In genomic region chr8:106210035-106210731, GRCm38 (mm10) we compare ENCODE assay signal across 8 mouse cellular contexts. TPM values are rescaled to one million over a fixed set of nuclear protein-coding genes. Genes with fewer than 3 reads are reported as not detected.
A peak's percentile ranks its signal among the peaks of the same experiment; 100 is the strongest.
DNase-seq lines count a peak whose midpoint lies in the region; ATAC-seq and TF ChIP-seq lines count a peak whose summit lies in the region.

No protein-coding gene starts in this region.

- ATAC-seq in heart, embryonic 12.5 days (ENCODE audit: insufficient number of reproducible peaks, low FRiP score): peak; percentile 56
- peak; percentile 72 for ATAC-seq in forebrain, postnatal 0 days
- ATAC-seq in limb, embryonic 14.5 days (ENCODE audit: low FRiP score, low read depth): peak; percentile 44
- peak; percentile 75 for ATAC-seq in midbrain, embryonic 16.5 days

- no peak for TF ChIP-seq POLR2A in limb, embryonic 14.5 days (IDR thresholded peaks at IDR 0.05; ENCODE audit: borderline replicate concordance, extremely low read depth, insufficient read depth, insufficient read length)

- intact Hi-C loops in heart, postnatal 36 days (cut with DNase I): loop anchor here (2.0 to 5.0 kb wide), 3 partner anchors 41 to 192 kb away; partner anchors contain the start of gene Slc7a6

- H3K27me3 ChIP-seq in heart, embryonic 12.5 days (replicated peaks): no peaks in the 10 kb centered on the region
- H3K27me3 ChIP-seq in forebrain, postnatal 0 days (ENCODE audit: insufficient read depth, low read length): no peaks in the 10 kb centered on the region
- no peaks in the 10 kb centered on the region for H3K27me3 ChIP-seq in limb, embryonic 14.5 days (ENCODE audit: control insufficient read depth, insufficient read depth, low read length)
- H3K27me3 ChIP-seq in midbrain, embryonic 16.5 days (ENCODE audit: control insufficient read depth, insufficient read depth, low read depth, low read length): no peaks in the 10 kb centered on the region

- DNase-seq in heart, postnatal 36 days: no peak
- peak; percentile 40 for DNase-seq in CD4-positive, CD25-positive, alpha-beta regulatory T cell, adult 2 months (ENCODE audit: low read depth, low spot score)
- DNase-seq in forebrain, postnatal 0 days: no peak
- no peak for DNase-seq in limb, embryonic 14.5 days (ENCODE audit: low spot score)
- no peak for DNase-seq in ovary, postnatal 10 days (ENCODE audit: low spot score)

- peak overlapping the region; percentile 84 for H3K4me2 ChIP-seq in heart, embryonic 12.5 days
- peak overlapping the region; percentile 60 for H3K4me2 ChIP-seq in forebrain, postnatal 0 days (ENCODE audit: low read depth)
- H3K4me2 ChIP-seq in limb, embryonic 14.5 days (replicated peaks; ENCODE audit: low read depth, low read length, severe bottlenecking): peak overlapping the region; percentile 58
- H3K4me2 ChIP-seq in midbrain, embryonic 16.5 days (ENCODE audit: low read length): peak overlapping the region; percentile 94

- H3K36me3 ChIP-seq in heart, embryonic 12.5 days: peaks cover 55% of the 10 kb centered on the region
- H3K36me3 ChIP-seq in forebrain, postnatal 0 days (ENCODE audit: insufficient read depth): peaks cover 23% of the 10 kb centered on the region
- peaks cover 48% of the 10 kb centered on the region for H3K36me3 ChIP-seq in limb, embryonic 14.5 days (ENCODE audit: control insufficient read depth, insufficient read depth, low read length)
- peaks cover 3% of the 10 kb centered on the region; the same call in 1 of the 2 replicates for H3K36me3 ChIP-seq in midbrain, embryonic 16.5 days (ENCODE audit: control insufficient read depth, insufficient read depth, low read length)

- peak overlapping the region; percentile 85 for H3K9ac ChIP-seq in heart, embryonic 12.5 days
- H3K9ac ChIP-seq in forebrain, postnatal 0 days: peak overlapping the region; percentile 63
- peak overlapping the region; percentile 92 for H3K9ac ChIP-seq in limb, embryonic 14.5 days (ENCODE audit: low read depth, low read length, severe bottlenecking)
- peak overlapping the region; percentile 91 for H3K9ac ChIP-seq in midbrain, embryonic 16.5 days (ENCODE audit: low read depth, low read length)

- 1% methylated on average over 35 of the region's 35 CpGs for WGBS in heart, embryonic 12.5 days
- under 1% methylated on average over 35 of the region's 35 CpGs for WGBS in forebrain, postnatal 0 days
- under 1% methylated on average over 35 of the region's 35 CpGs for WGBS in limb, embryonic 14.5 days
- under 1% methylated on average over 35 of the region's 35 CpGs for WGBS in midbrain, embryonic 16.5 days

- peak overlapping the region; percentile 79 for H3K4me3 ChIP-seq in heart, embryonic 12.5 days
- H3K4me3 ChIP-seq in brown adipose tissue, adult 24 weeks (ENCODE audit: insufficient read depth, low read depth, low read length): peak overlapping the region; percentile 79
- H3K4me3 ChIP-seq in forebrain, postnatal 0 days (ENCODE audit: low read depth, low read length): peak overlapping the region; percentile 57
- peak overlapping the region; percentile 84 for H3K4me3 ChIP-seq in limb, embryonic 14.5 days (replicated peaks; ENCODE audit: low read length)
- H3K4me3 ChIP-seq in midbrain, embryonic 16.5 days (ENCODE audit: low read depth, low read length): peak overlapping the region; percentile 84

- H3K27ac ChIP-seq in heart, embryonic 12.5 days (ENCODE audit: poor library complexity, severe bottlenecking): peak overlapping the region; percentile 89
- H3K27ac ChIP-seq in brown adipose tissue, adult 24 weeks (replicated peaks; ENCODE audit: low read depth, low read length): peak overlapping the region; percentile 73
- peak overlapping the region; percentile 89 for H3K27ac ChIP-seq in forebrain, postnatal 0 days (ENCODE audit: low read depth, low read length)
- peak overlapping the region; percentile 93 for H3K27ac ChIP-seq in limb, embryonic 14.5 days (replicated peaks; ENCODE audit: low read depth, low read length)
- peak overlapping the region; percentile 96 for H3K27ac ChIP-seq in midbrain, embryonic 16.5 days (ENCODE audit: low read length)

- peaks cover 8% of the 10 kb centered on the region for H3K4me1 ChIP-seq in heart, embryonic 12.5 days (replicated peaks)
- H3K4me1 ChIP-seq in brown adipose tissue, adult 24 weeks (ENCODE audit: control insufficient read depth, insufficient read depth, insufficient read length, low read length): no peaks in the 10 kb centered on the region
- H3K4me1 ChIP-seq in forebrain, postnatal 0 days (ENCODE audit: insufficient read depth): peaks cover 9% of the 10 kb centered on the region; the same call in 1 of the 2 replicates
- H3K4me1 ChIP-seq in limb, embryonic 14.5 days (ENCODE audit: control insufficient read depth, insufficient read depth, low read length): peaks cover 6% of the 10 kb centered on the region; the same call in 1 of the 2 replicates
- peaks cover 15% of the 10 kb centered on the region for H3K4me1 ChIP-seq in midbrain, embryonic 16.5 days (ENCODE audit: control insufficient read depth, insufficient read depth, low read length)

- H3K9me3 ChIP-seq in heart, embryonic 12.5 days (replicated peaks): no peaks in the 10 kb centered on the region
- no peaks in the 10 kb centered on the region for H3K9me3 ChIP-seq in forebrain, postnatal 0 days (ENCODE audit: low read length)
- H3K9me3 ChIP-seq in limb, embryonic 14.5 days (ENCODE audit: control insufficient read depth, low read length): no peaks in the 10 kb centered on the region
- H3K9me3 ChIP-seq in midbrain, embryonic 16.5 days (replicated peaks; ENCODE audit: control insufficient read depth, low read length, poor library complexity, severe bottlenecking): no peaks in the 10 kb centered on the region

- peak; percentile 20; the same call in 1 of the 2 replicates for TF ChIP-seq CTCF in forebrain, postnatal 0 days (IDR thresholded peaks at IDR 0.05; ENCODE audit: low read depth)

RNA-seq across cellular contexts. Expression of gene Slc7a6os, which starts 0.6 kb away (rescaled TPM):
- polyA plus RNA-seq in heart, embryonic 12.5 days (2016; fragmentation: Nextera tagmentation; extraction: Ambion mirVana): 22.6 and 22.9 TPM in 2 replicates
- total RNA-seq in heart, postnatal 36 days (2021): 10 to 100 TPM in 1 of 2 experiments, 1 to 10 TPM in 1; 9.0 to 10.8 TPM
- 13.1 and 15.2 TPM in 2 replicates for polyA plus RNA-seq in brown adipose tissue, adult 24 weeks (2012; ENCODE audit: insufficient read depth, insufficient read length, missing spikeins)
- total RNA-seq in forebrain, postnatal 0 days (2014; rRNA removed): 59.3 and 73.1 TPM in 2 replicates
- 32.4 and 36.3 TPM in 2 replicates for polyA plus RNA-seq in forebrain, postnatal 0 days (2015; fragmentation: Nextera tagmentation; extraction: Ambion mirVana)
- 52.4 and 58.3 TPM in 2 replicates for polyA plus RNA-seq in limb, embryonic 14.5 days (2012; rRNA removed)
- 32.5 and 36.1 TPM in 2 replicates for polyA plus RNA-seq in limb, embryonic 14.5 days (2014; fragmentation: Nextera tagmentation; extraction: Ambion mirVana)
- polyA plus RNA-seq in midbrain, embryonic 16.5 days (2015; fragmentation: Nextera tagmentation; extraction: Ambion mirVana): 30.8 and 33.1 TPM in 2 replicates

RNA-seq across cellular contexts. Expression of gene Prmt7, which starts 0.6 kb away (rescaled TPM):
- polyA plus RNA-seq in heart, embryonic 12.5 days (2016; fragmentation: Nextera tagmentation; extraction: Ambion mirVana): 35.5 and 38.2 TPM in 2 replicates
- 10 to 100 TPM; 24.5 to 26.8 TPM for total RNA-seq in heart, postnatal 36 days (2021)
- polyA plus RNA-seq in brown adipose tissue, adult 24 weeks (2012; ENCODE audit: insufficient read depth, insufficient read length, missing spikeins): 8.0 and 16.7 TPM in 2 replicates
- total RNA-seq in forebrain, postnatal 0 days (2014; rRNA removed): 65.5 and 72.5 TPM in 2 replicates
- polyA plus RNA-seq in forebrain, postnatal 0 days (2015; fragmentation: Nextera tagmentation; extraction: Ambion mirVana): 47.0 and 49.6 TPM in 2 replicates
- polyA plus RNA-seq in limb, embryonic 14.5 days (2012; rRNA removed): 35.5 and 40.3 TPM in 2 replicates
- 44.7 and 46.6 TPM in 2 replicates for polyA plus RNA-seq in limb, embryonic 14.5 days (2014; fragmentation: Nextera tagmentation; extraction: Ambion mirVana)
- polyA plus RNA-seq in midbrain, embryonic 16.5 days (2015; fragmentation: Nextera tagmentation; extraction: Ambion mirVana): 60.9 and 61.5 TPM in 2 replicates

RNA-seq across cellular contexts. Expression of gene Slc7a6, which starts 41.5 kb away (rescaled TPM):
- 35.4 and 36.5 TPM in 2 replicates for polyA plus RNA-seq in heart, embryonic 12.5 days (2016; fragmentation: Nextera tagmentation; extraction: Ambion mirVana)
- 10 to 100 TPM; 11.4 to 12.3 TPM for total RNA-seq in heart, postnatal 36 days (2021)
- polyA plus RNA-seq in brown adipose tissue, adult 24 weeks (2012; ENCODE audit: insufficient read depth, insufficient read length, missing spikeins): 24.6 and 40.2 TPM in 2 replicates
- 29.9 and 43.6 TPM in 2 replicates for total RNA-seq in forebrain, postnatal 0 days (2014; rRNA removed)
- polyA plus RNA-seq in forebrain, postnatal 0 days (2015; fragmentation: Nextera tagmentation; extraction: Ambion mirVana): 48.9 and 50.8 TPM in 2 replicates
- 42.1 and 57.6 TPM in 2 replicates for polyA plus RNA-seq in limb, embryonic 14.5 days (2012; rRNA removed)
- polyA plus RNA-seq in limb, embryonic 14.5 days (2014; fragmentation: Nextera tagmentation; extraction: Ambion mirVana): 55.7 and 73.1 TPM in 2 replicates
- polyA plus RNA-seq in midbrain, embryonic 16.5 days (2015; fragmentation: Nextera tagmentation; extraction: Ambion mirVana): 41.8 and 53.5 TPM in 2 replicates

RNA-seq across cellular contexts. Expression of gene Pla2g15, which starts 60.0 kb away (rescaled TPM):
- 10.5 and 11.4 TPM in 2 replicates for polyA plus RNA-seq in heart, embryonic 12.5 days (2016; fragmentation: Nextera tagmentation; extraction: Ambion mirVana)
- total RNA-seq in heart, postnatal 36 days (2021): 1 to 10 TPM; 9.3 to 9.9 TPM
- polyA plus RNA-seq in brown adipose tissue, adult 24 weeks (2012; ENCODE audit: insufficient read depth, insufficient read length, missing spikeins): 7.8 and 13.4 TPM in 2 replicates
- 16.0 and 17.8 TPM in 2 replicates for total RNA-seq in forebrain, postnatal 0 days (2014; rRNA removed)
- 11.7 and 15.6 TPM in 2 replicates for polyA plus RNA-seq in forebrain, postnatal 0 days (2015; fragmentation: Nextera tagmentation; extraction: Ambion mirVana)
- polyA plus RNA-seq in limb, embryonic 14.5 days (2012; rRNA removed): 13.7 and 15.0 TPM in 2 replicates
- polyA plus RNA-seq in limb, embryonic 14.5 days (2014; fragmentation: Nextera tagmentation; extraction: Ambion mirVana): 6.3 and 7.8 TPM in 2 replicates
- polyA plus RNA-seq in midbrain, embryonic 16.5 days (2015; fragmentation: Nextera tagmentation; extraction: Ambion mirVana): 24.5 and 25.2 TPM in 2 replicates
